Mouse (Mus musculus): ENCODE data around the gene Ncoa7.
A peak's percentile ranks its signal among the peaks of the same experiment; 100 is the strongest.

Ncoa7 gene

DNA sequence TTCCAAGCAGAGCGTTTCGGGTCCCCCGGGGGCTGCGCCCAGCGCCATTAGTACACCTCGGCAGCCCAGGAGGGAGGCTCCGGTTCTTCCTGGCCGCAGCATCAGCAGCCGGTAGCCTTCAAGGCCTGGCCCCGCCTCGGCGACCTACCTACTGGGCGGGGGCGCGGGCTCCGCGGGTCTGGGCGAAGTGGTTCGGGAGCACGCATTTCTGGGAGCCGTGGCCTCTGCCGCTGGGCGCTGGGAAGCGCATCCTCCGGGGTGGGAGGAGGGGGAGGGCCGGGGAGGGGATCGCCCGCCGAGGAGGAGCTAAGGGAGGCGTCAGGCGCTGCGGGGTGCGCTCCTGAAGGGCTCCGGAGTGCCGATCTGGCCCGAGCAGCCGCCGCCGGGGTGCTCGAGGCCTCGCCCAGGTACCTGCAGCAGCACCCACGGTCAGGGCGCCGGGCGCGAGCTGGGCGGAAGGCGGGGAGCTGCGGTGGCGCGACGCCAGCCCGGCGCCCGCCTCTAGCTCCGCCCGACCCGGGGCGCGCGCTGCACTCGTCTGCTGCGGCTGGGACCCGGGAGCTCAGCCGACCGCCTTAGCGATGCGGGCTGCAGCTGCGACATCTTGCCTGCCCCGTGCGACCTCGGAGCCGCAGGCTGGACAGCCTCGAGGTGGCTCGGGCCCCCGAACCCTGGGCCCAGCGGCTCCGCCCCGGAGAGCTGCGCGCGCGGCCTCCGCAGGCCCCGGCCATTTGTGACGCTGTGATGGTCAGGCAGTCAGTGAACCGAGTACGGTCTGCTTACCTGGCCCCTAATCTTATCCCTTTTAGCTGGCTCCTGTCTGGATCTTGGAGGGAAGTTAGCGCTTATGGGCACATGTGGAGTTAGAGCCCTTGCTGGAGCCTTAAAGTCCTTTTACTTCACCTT, at the start of gene Ncoa7:
Gene Ncoa7, minus strand, starts transcription at position 646 of the 906 bp plus-strand sequence.
- DNase-seq (ENCODE audit: low spot score), result peak; percentile 89

GRCm38 (mm10) chr10:30845101-30845825, 42.1 kb upstream of the Ncoa7 start:
- no peak for DNase-seq (ENCODE audit: low spot score)

GRCm38 (mm10) chr10:30844191-30845010, 41.3 kb upstream of the Ncoa7 start:
- DNase-seq (ENCODE audit: low spot score), result peak; percentile 50

- DNase-seq (ENCODE audit: low spot score), result peak; percentile 40
Observed at GRCm38 (mm10) chr10:30843438-30844190, 40.5 kb upstream of the Ncoa7 start.

GRCm38 (mm10) chr10:30842643-30843437, 39.7 kb upstream of the Ncoa7 start, which contains the start of gene Hey2:
Gene Hey2 (minus strand): TSS chr10:30842801.
- DNase-seq (ENCODE audit: low spot score), result peak; percentile 99

DNA sequence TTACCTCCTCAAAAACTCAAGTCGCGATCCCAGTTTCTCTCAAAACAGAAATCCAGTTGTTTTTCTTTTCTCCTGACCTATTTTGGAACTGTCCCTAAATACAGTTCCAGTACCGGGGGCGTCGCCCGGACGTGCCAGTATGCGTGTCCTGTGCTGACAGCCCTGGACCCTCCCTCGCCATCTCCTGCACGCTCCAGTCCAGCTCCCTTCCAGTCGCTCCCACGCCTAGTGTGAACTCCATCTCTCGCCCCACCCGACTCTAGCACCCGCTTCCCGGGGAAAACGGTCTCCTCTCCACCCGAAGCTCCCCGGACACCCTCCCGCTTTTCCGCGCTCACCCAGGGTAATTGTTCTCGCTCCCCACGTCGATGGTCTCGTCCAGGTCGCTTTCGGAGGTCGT, 39.1 kb upstream of the Ncoa7 start:
- DNase-seq (ENCODE audit: low spot score), result no peak

GRCm38 (mm10) chr10:30840824-30841223, 37.7 kb upstream of the Ncoa7 start:
- DNase-seq (ENCODE audit: low spot score), result no peak

DNA sequence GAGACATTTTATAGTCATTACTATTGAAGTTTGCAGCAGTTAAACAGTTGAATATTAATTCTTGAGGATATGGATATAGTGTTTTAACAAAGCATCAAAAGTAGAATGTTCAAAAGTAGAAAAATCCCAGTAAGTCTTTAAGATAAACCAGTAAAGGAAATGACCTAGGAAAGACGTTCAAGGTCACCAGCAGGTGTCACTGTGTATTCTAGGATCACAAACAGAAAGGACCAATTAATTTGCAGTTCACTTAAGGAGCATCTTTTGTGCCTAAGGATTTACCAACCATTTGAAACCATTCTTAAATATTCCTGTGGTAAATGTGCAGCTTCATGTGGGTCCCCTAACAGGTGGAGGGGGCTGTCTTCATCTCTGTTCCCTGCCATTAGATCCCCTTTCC, 35.1 kb upstream of the Ncoa7 start:
- DNase-seq (ENCODE audit: low spot score), result peak; percentile 50

DNA sequence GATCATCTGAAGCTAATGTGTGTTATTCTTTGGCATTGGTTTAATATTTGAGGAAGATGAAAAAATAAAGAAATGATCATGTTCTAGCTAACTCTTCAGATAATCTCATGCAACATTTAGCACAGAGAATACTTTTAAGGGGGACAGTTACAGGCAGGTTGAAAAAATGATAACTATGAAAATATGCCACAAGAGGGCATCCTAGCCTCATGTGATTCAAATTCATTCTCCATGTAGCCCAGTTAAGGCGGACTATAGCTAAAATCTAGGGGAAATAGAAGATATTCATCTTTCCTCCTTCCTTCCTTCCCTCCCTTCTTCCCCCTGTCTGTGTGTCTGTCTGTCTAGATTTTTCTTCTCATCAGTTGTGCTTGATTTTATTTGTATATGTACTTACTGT, 21.9 kb upstream of the Ncoa7 start:
- no peak for DNase-seq (ENCODE audit: low spot score)

GRCm38 (mm10) chr10:30810967-30811293, 7.8 kb upstream of the Ncoa7 start:
- DNase-seq (ENCODE audit: low spot score), result peak; percentile 81

GRCm38 (mm10) chr10:30810247-30810966, 7.3 kb upstream of the Ncoa7 start:
- no peak for DNase-seq (ENCODE audit: low spot score)

DNA sequence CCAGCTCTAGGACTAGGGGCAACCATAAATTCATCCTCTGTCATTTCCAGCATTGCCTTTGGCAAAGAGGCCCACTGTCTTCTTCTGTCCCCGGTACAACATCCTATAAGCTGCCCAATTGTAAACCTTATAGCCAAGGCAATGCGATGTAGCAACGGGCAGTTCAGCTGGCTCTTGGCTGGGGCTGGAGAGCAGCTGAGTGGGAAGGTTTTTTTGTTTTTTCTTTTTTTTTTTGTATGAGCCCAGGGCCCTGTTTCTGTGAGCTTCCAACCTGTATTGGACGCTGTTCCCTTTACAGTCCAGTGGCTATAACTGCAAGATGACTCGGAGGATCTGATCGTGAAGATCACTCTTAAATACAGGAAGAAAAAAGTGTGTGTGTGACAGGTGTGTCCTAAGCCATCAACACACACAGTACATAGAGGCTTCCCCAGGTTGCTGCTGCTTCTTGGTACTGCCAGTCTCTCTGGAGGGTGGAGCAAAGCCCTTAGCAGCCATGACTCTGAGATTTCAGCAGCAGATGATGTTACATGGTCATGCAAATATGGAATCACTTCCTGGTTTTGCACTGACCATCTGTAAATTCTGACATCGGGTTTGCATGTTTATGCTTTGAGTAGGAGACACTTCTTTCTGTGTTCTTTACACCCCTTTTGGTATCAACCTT, 594 bp upstream of the Ncoa7 start:
- DNase-seq (ENCODE audit: low spot score), result no peak

DNA sequence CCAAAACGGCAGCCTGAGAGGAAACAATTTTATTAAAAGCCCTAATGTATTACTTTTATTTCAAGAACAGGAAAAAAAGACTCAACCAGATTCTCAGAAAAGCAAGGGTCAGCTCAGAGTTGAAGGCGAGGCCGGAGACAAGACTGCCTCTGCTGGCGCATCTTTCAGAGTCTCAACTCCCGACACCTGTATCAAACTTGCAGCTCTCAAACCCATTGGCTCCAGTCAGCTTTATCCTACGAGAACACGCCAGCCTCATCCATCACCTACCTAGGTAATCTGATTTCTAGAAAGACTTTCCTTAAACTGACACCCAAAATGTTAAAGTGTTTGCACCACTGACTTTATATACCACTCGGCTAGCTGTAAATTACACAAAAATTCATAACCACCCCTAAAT, 1.1 kb downstream of the Ncoa7 start:
- DNase-seq (ENCODE audit: low spot score), result no peak

GRCm38 (mm10) chr10:30799713-30800450, 3.2 kb downstream of the Ncoa7 start:
- DNase-seq (ENCODE audit: low spot score), result no peak

GRCm38 (mm10) chr10:30796469-30797261, 6.5 kb downstream of the Ncoa7 start:
- DNase-seq (ENCODE audit: low spot score), result no peak

DNA sequence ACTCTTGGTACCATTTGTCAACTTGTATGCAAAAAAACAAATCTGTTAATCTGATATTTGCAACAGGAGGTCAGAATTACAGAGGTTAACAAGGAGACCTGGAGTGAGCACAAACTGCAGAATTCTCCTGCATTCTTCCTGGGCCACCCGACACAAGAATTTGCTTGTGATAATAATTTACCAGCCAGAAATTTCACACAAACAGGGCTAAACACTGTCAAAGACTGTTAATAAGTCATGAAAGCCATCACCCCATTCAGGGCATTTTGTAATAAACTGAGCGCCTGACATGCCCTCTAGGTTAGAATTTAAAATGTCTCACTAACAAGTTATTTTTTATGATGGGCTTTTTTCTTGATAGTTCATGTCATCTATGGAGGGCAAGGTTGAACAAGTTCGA, 12.1 kb downstream of the Ncoa7 start:
- no peak for DNase-seq (ENCODE audit: low spot score)

- no peak for DNase-seq (ENCODE audit: low spot score)
Observed at GRCm38 (mm10) chr10:30789521-30789920, 13.6 kb downstream of the Ncoa7 start.

DNA sequence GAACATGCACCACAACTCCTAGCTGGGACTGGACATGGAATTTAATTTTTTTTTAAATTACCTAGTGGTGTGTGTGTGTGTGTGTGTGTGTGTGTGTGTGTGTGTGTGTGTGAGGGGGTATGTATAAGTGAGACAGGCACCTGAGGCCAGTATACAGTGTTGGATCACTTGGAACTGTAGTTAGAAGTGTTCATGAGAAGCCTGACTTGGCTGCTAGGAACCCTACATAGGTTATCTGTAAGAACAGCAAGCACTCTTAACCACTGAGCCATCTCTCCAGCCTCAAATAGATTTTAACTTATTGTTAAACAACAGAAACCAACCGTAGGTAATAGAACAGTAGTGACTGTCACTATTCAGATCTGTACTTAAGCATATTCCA, 14.8 kb downstream of the Ncoa7 start:
- DNase-seq (ENCODE audit: low spot score), result no peak

Measured in testis, postnatal 10 days (tissue).